Mouse (Mus musculus) hindbrain, embryonic 11.5 days (tissue): ENCODE data around the gene Npepl1. TPM values are rescaled to one million over a fixed set of nuclear protein-coding genes. Genes with fewer than 3 reads are reported as not detected.

Source experiments
- ATAC-seq: fragments of 200-750 bp; cut with Nextera tagmentation; 2 replicates; pipeline ENCODE4 v1.8.0; 2017; ENCODE audit warnings: mild to moderate bottlenecking, moderate TSS enrichment, moderate library complexity; ENCODE audit not compliant: low FRiP score
- DNase-seq: peaks from one replicate; pipeline ENCODE4 v3.0.0-alpha.2; 2015; ENCODE audit warnings: low spot score
- H3K27ac ChIP-seq: fragments of 300-500 bp; sonication (generic); 2 replicates; pipeline ENCODE4 v1.5.1; 2014; ENCODE audit warnings: mild to moderate bottlenecking, low read depth, low read length
- H3K27me3 ChIP-seq: fragments of 300-500 bp; sonication (generic); 2 replicates; pipeline ENCODE4 v1.6.1; 2014; ENCODE audit warnings: mild to moderate bottlenecking, low read length, moderate library complexity, mixed read lengths; ENCODE audit not compliant: control insufficient read depth, insufficient read depth
- H3K36me3 ChIP-seq: fragments of 300-500 bp; sonication (generic); 2 replicates; pipeline ENCODE4 v1.6.1; 2014; ENCODE audit warnings: mild to moderate bottlenecking, low read length, moderate library complexity, mixed read lengths; ENCODE audit not compliant: control insufficient read depth, insufficient read depth
- H3K4me1 ChIP-seq: fragments of 300-500 bp; sonication (generic); replicated peaks from 2 replicates; pipeline ENCODE4 v1.6.1; 2014; ENCODE audit warnings: low read length, mixed read lengths; ENCODE audit not compliant: control insufficient read depth, insufficient read depth
- H3K4me2 ChIP-seq: fragments of 300-500 bp; sonication (generic); replicated peaks from 2 replicates; pipeline ENCODE4 v1.6.1; 2014; ENCODE audit warnings: mild to moderate bottlenecking, low read depth, low read length
- H3K4me3 ChIP-seq: fragments of 300-500 bp; sonication (generic); 2 replicates; pipeline ENCODE4 v1.5.1; 2014; ENCODE audit warnings: low read depth, low read length
- H3K9ac ChIP-seq: fragments of 300-500 bp; sonication (generic); 2 replicates; pipeline ENCODE4 v1.6.1; 2014; ENCODE audit warnings: low read depth, low read length
- H3K9me3 ChIP-seq: fragments of 300-500 bp; sonication (generic); 2 replicates; pipeline ENCODE4 v1.6.1; 2016; ENCODE audit warnings: low read length; ENCODE audit not compliant: control insufficient read depth
- WGBS: fragments of 180-500 bp; shearing (Covaris S2); extraction: QIAGEN DNeasy Blood & Tissue Kit; methylation state at CpG from one replicate; pipeline ENCODE4 v1.1.7; 2014; 5-methylcytosine and 5-hydroxymethylcytosine counted together
- polyA plus RNA-seq: library from polyadenylated mRNA; unstranded; fragments of >200 nt; fragmentation: Nextera tagmentation; extraction: Ambion mirVana; gene quantifications from 2 replicates; pipeline ENCODE4 v1.2.1, GENCODE M21; 2014

Npepl1 gene
- polyA plus RNA-seq, 1 experiment from 2014 or later = 24.6 TPM

DNA sequence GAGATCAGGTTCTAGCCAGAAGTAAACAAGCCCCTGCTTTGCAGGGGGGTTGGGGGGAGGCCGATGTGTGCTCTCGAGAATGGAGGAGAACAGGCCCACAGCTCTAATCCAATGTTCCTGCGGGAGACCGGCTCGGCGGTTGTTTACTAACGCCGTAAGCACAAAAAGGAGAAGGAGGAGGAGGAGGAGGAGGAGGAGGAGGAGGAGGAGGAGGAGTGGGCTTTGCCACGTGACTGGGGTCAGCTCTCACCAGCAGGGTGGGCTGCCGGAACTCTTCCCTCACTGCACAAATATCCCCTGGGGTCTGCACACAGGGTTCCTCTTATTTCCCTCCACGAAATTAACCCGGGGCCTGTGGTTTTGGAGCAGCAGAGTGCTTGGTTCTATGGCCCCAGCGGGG is 35.5 kb upstream of the Npepl1 start:
- WGBS = 0% methylated on average over 10 of the region's 13 CpGs

DNA sequence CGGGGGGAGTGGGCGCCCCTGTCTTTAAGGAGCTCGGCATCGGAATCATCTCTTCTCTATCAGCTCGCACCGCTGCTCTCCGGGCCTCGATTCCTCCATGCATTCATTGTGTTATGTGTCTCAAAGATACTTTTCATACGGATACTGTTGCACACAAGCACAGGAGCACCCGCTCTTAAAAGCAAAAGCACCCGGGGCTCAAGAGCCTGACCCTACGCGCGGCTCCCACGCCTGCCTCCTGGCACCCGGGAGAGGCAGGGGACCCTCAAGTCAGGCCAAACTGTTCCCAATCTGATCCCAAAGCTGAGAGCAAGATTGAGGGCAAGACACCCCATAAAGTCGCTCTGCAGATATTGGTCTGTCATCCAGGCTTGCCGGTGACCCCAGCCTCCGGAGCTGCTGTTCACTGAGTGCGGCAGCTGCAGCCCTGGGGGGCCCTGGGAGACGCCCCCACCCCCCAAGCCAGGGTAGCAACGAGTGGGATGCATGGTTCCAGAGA is 35.0 kb upstream of the Npepl1 start:
- peak; percentile 51 for DNase-seq

More for the DNA sequence above, 35.5 kb upstream of the Npepl1 start:
- ATAC-seq = peak; percentile 52; the same call in 1 of the 2 replicates
- Histone ChIP-seq H3K4me3 (peak overlapping the region; percentile 34), H3K27me3 (no peaks in the 10 kb centered on the region), H3K4me2 (peak overlapping the region; percentile 91), H3K9ac (peak overlapping the region; percentile 54), H3K36me3 (no peaks in the 10 kb centered on the region), H3K27ac (peak overlapping the region; percentile 94), H3K4me1 (peaks cover 6% of the 10 kb centered on the region), H3K9me3 (no peaks in the 10 kb centered on the region)
- DNase-seq = peak; percentile 73

DNA sequence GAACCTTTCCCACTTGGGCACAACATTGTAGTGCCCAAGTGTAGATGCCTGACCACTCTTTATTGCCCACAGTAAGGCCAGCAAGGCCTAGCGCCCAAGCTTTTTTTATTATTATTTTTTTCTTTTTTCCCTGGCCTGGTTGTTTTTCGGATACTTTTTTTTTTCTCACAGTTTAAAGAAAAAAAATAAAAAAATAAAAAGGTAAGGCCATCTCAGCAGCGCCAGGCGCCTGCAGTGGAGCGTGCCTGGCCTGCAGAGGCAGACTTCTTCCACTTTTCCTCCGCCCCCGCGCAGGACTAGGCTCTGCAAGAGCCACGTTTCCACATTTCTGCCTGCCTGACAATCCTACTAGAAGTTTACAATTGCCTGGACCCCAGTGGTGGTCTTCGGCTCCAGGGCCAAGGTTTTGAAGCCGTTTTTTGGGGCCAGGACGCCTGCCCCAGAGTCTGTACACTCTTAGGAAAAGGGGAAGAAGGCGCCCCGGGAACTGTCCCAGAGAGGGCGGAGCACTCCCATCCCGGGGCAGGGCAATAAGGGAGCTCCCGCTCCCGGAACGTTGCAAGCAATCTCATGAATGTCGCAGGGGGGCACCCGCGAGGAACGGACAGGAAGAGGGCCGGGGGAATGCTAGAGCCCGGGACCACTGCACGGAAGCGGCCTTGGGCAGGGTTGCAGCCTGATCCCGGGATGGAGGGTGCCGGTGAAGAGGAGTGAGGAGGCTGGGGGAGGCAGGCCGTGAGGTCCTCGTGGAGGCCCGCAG is 34.3 kb upstream of the Npepl1 start, which contains the start of gene Stx16:
Stx16 (plus strand) TSS at position 636 of the 760 bp plus-strand sequence.
- Histone ChIP-seq H3K27me3 (no peaks in the 10 kb centered on the region), H3K9ac (peak within 1 kb of the TSS; percentile 88), H3K4me2 (peak within 1 kb of the TSS; percentile 91), H3K36me3 (no peaks in the 10 kb centered on the region), H3K27ac (peak within 1 kb of the TSS; percentile 94), H3K9me3 (no peaks in the 10 kb centered on the region), H3K4me3 (peak within 1 kb of the TSS; percentile 81), H3K4me1 (peaks cover 6% of the 10 kb centered on the region)
- WGBS = under 1% methylated on average over 32 of the region's 32 CpGs
- peak; percentile 89 for ATAC-seq
- peak; percentile 92 for DNase-seq

More for the DNA sequence above, 35.0 kb upstream of the Npepl1 start:
- Histone ChIP-seq H3K36me3 (no peaks in the 10 kb centered on the region), H3K4me2 (peak overlapping the region; percentile 91), H3K9ac (peak overlapping the region; percentile 54), H3K4me1 (peaks cover 6% of the 10 kb centered on the region), H3K27ac (peak overlapping the region; percentile 94), H3K27me3 (no peaks in the 10 kb centered on the region), H3K9me3 (no peaks in the 10 kb centered on the region), H3K4me3 (peak overlapping the region; percentile 34)
- no peak for ATAC-seq
- 1% methylated on average over 22 of the region's 22 CpGs for WGBS

DNA sequence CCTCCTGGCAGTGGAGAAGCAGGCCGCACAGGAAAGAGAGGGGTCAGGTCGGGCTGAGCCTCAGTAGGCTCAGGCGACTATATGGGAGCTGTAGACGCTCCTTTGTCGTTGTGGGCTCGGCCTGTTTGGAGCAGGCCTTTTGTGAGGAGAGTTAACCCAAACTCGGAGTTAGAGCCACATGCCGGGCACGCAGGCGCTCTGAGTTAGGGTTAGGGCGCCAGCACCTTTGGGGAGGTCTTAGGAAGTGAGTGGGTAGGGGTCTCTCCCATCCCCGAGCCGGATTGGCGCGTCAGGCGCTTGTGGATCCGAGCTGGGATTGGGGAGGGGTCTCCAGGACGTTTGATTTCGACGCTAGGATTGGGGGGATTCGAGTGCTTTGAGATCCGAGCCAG is 33.7 kb upstream of the Npepl1 start:
- under 1% methylated on average over 22 of the region's 22 CpGs for WGBS
- H3K4me1 ChIP-seq = peaks cover 6% of the 10 kb centered on the region
- no peaks in the 10 kb centered on the region for H3K27me3 ChIP-seq

GRCm38 (mm10) chr2:174077004-174077695 is 33.0 kb upstream of the Npepl1 start:
- peaks cover 6% of the 10 kb centered on the region for H3K4me1 ChIP-seq

More for the DNA sequence above, 33.7 kb upstream of the Npepl1 start:
- Histone ChIP-seq H3K4me3 (peak overlapping the region; percentile 81), H3K27ac (peak overlapping the region; percentile 94), H3K4me2 (peak overlapping the region; percentile 91), H3K9ac (peak overlapping the region; percentile 88), H3K36me3 (no peaks in the 10 kb centered on the region), H3K9me3 (no peaks in the 10 kb centered on the region)
- DNase-seq (no peak), ATAC-seq (no peak; the same call in 1 of the 2 replicates)

GRCm38 (mm10) chr2:174077776-174078338 is 32.3 kb upstream of the Npepl1 start:
- Histone ChIP-seq H3K4me3 (peak overlapping the region; percentile 81), H3K27me3 (no peaks in the 10 kb centered on the region), H3K9me3 (no peaks in the 10 kb centered on the region), H3K9ac (peak overlapping the region; percentile 88), H3K4me2 (peak overlapping the region; percentile 91), H3K4me1 (peaks cover 6% of the 10 kb centered on the region), H3K36me3 (no peaks in the 10 kb centered on the region), H3K27ac (peak overlapping the region; percentile 94)
- no peak for ATAC-seq
- 8% methylated on average over 11 of the region's 11 CpGs for WGBS
- peak; percentile 22 for DNase-seq

More at GRCm38 (mm10) chr2:174077004-174077695, 33.0 kb upstream of the Npepl1 start:
- Histone ChIP-seq H3K27ac (peak overlapping the region; percentile 94), H3K9ac (peak overlapping the region; percentile 88), H3K4me2 (peak overlapping the region; percentile 91), H3K27me3 (no peaks in the 10 kb centered on the region), H3K36me3 (no peaks in the 10 kb centered on the region), H3K4me3 (peak overlapping the region; percentile 81), H3K9me3 (no peaks in the 10 kb centered on the region)
- DNase-seq (peak; percentile 57), ATAC-seq (peak; percentile 18; the same call in 1 of the 2 replicates)
- under 1% methylated on average over 19 of the region's 19 CpGs for WGBS

DNA sequence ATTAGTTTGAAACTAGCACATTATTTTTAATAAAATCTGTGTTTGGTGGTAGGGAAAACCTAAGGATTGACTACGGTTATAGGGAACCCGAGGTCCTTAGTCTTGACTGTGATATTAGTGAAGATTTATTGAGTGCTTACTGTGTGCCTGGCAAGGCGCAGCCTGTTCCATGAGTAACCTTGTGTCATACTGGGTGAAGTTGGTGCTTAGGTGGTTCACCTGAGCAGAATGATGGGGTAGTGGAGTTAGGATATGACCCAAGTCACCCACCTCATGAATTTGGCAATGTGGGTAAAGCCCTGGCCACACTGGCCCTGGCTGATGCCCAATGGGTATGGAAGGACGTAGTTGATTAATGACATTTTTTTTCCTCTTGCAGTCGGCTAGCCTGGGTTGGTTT is 28.3 kb upstream of the Npepl1 start:
- no peaks in the 10 kb centered on the region for H3K9me3 ChIP-seq
- H3K27me3 ChIP-seq = no peaks in the 10 kb centered on the region
- no peak overlapping the region for H3K4me3 ChIP-seq
- H3K4me2 ChIP-seq = no peak overlapping the region
- 82% methylated on average over 5 of the region's 5 CpGs for WGBS
- H3K36me3 ChIP-seq = no peaks in the 10 kb centered on the region
- no peak overlapping the region for H3K9ac ChIP-seq
- DNase-seq = no peak
- H3K27ac ChIP-seq = no peak overlapping the region
- no peaks in the 10 kb centered on the region; the same call in 1 of the 2 replicates for H3K4me1 ChIP-seq
- no peak for ATAC-seq

GRCm38 (mm10) chr2:174082380-174082918 is 27.7 kb upstream of the Npepl1 start:
- no peak overlapping the region for H3K27ac ChIP-seq
- WGBS = 76% methylated on average over 3 of the region's 3 CpGs
- H3K4me3 ChIP-seq = no peak overlapping the region

More at GRCm38 (mm10) chr2:174082380-174082918, 27.7 kb upstream of the Npepl1 start:
- no peak overlapping the region for H3K9ac ChIP-seq
- no peak for DNase-seq
- H3K36me3 ChIP-seq = no peaks in the 10 kb centered on the region
- no peak for ATAC-seq
- H3K9me3 ChIP-seq = no peaks in the 10 kb centered on the region
- no peaks in the 10 kb centered on the region for H3K27me3 ChIP-seq
- H3K4me1 ChIP-seq = no peaks in the 10 kb centered on the region; the same call in 1 of the 2 replicates
- H3K4me2 ChIP-seq = no peak overlapping the region
